Mouse (Mus musculus) hindbrain, embryonic 16.5 days (tissue): Measurements from ENCODE around the gene Eid1. TPM values are rescaled to one million over a fixed set of nuclear protein-coding genes. Genes with fewer than 3 reads are reported as not detected.

Experiments used
- ATAC-seq: fragments of 200-750 bp; cut with Nextera tagmentation; 2 replicates; pipeline ENCODE4 v1.8.0; 2017; ENCODE audit warnings: moderate TSS enrichment, moderate library complexity
- H3K27ac ChIP-seq: fragments of 300-500 bp; sonication (generic); 2 replicates; pipeline ENCODE4 v1.5.1; 2014; ENCODE audit warnings: low read depth, mild to moderate bottlenecking, control low read depth, low read length, moderate library complexity
- H3K27me3 ChIP-seq: fragments of 300-500 bp; sonication (generic); replicated peaks from 2 replicates; pipeline ENCODE4 v1.6.1; 2014; ENCODE audit warnings: low read length; ENCODE audit not compliant: control insufficient read depth, insufficient read depth
- H3K36me3 ChIP-seq: fragments of 300-500 bp; sonication (generic); 2 replicates; pipeline ENCODE4 v1.6.1; 2014; ENCODE audit warnings: mild to moderate bottlenecking, low read length, moderate library complexity, mixed read lengths; ENCODE audit not compliant: control insufficient read depth, insufficient read depth
- H3K4me1 ChIP-seq: fragments of 300-500 bp; sonication (generic); 2 replicates; pipeline ENCODE4 v1.6.1; 2014; ENCODE audit warnings: low read depth, low read length; ENCODE audit not compliant: control insufficient read depth, insufficient read depth
- H3K4me2 ChIP-seq: fragments of 300-500 bp; sonication (generic); 2 replicates; pipeline ENCODE4 v1.6.1; 2014; ENCODE audit warnings: mild to moderate bottlenecking, low read length, control low read depth, moderate library complexity
- H3K4me3 ChIP-seq: fragments of 300-500 bp; sonication (generic); 2 replicates; pipeline ENCODE4 v1.5.1; 2014; ENCODE audit warnings: mild to moderate bottlenecking, low read length, control low read depth, moderate library complexity
- H3K9ac ChIP-seq: fragments of 300-500 bp; sonication (generic); 2 replicates; pipeline ENCODE4 v1.6.1; 2014; ENCODE audit warnings: low read depth, mild to moderate bottlenecking, control low read depth, low read length, moderate library complexity
- H3K9me3 ChIP-seq: fragments of 300-500 bp; sonication (generic); 2 replicates; pipeline ENCODE4 v1.6.1; 2014; ENCODE audit warnings: mild to moderate bottlenecking, low read length, moderate library complexity; ENCODE audit not compliant: control insufficient read depth
- WGBS: fragments of 180-500 bp; shearing (Covaris S2); extraction: QIAGEN DNeasy Blood & Tissue Kit; methylation state at CpG from one replicate; pipeline ENCODE4 v1.1.7; 2014; 5-methylcytosine and 5-hydroxymethylcytosine counted together
- polyA plus RNA-seq: library from polyadenylated mRNA; unstranded; fragments of >200 nt; fragmentation: Nextera tagmentation; extraction: Ambion mirVana; gene quantifications from 2 replicates; pipeline ENCODE4 v1.2.1, GENCODE M21; 2015

The Eid1 gene
- polyA plus RNA-seq, 1 experiment from 2014 or later, result 390 TPM

- H3K27me3 ChIP-seq, result no peaks in the 10 kb centered on the region
- no peaks in the 10 kb centered on the region for H3K9me3 ChIP-seq
- H3K36me3 ChIP-seq, result no peaks in the 10 kb centered on the region
- peaks cover 8% of the 10 kb centered on the region; the same call in 1 of the 2 replicates for H3K4me1 ChIP-seq
- H3K27ac ChIP-seq, result no peak overlapping the region
- H3K4me3 ChIP-seq, result no peak overlapping the region
- H3K4me2 ChIP-seq, result no peak overlapping the region
- H3K9ac ChIP-seq, result no peak overlapping the region
- peak; percentile 58 for ATAC-seq
- 44% methylated on average over 5 of the region's 5 CpGs for WGBS
Observed at GRCm38 (mm10) chr2:125706510-125706921, 33.6 kb downstream of the Eid1 start.

- Histone ChIP-seq H3K27ac (no peak overlapping the region), H3K9ac (no peak overlapping the region), H3K4me1 (no peaks in the 10 kb centered on the region; the same call in 1 of the 2 replicates), H3K4me3 (no peak overlapping the region), H3K36me3 (no peaks in the 10 kb centered on the region), H3K27me3 (no peaks in the 10 kb centered on the region), H3K4me2 (no peak overlapping the region), H3K9me3 (no peaks in the 10 kb centered on the region)
- no peak for ATAC-seq
- WGBS, result 87% methylated on average over 8 of the region's 8 CpGs
Observed at GRCm38 (mm10) chr2:125716599-125716998, 43.7 kb downstream of the Eid1 start.

- H3K9ac ChIP-seq, result peak overlapping the region; percentile 77
- peak overlapping the region; percentile 100 for H3K4me2 ChIP-seq
- H3K4me1 ChIP-seq, result peaks cover 18% of the 10 kb centered on the region
- 0 out of 2 replicates have a peak, but pooled peaks cover 2% of the 10 kb centered on the region for H3K27me3 ChIP-seq
- no peaks in the 10 kb centered on the region for H3K9me3 ChIP-seq
- 0 out of 2 replicates have a peak overlapping the region, but pooled peaks have one; percentile 0 for H3K27ac ChIP-seq
- H3K36me3 ChIP-seq, result no peaks in the 10 kb centered on the region
- WGBS, result 1% methylated on average over 18 of the region's 18 CpGs
- peak overlapping the region; percentile 57 for H3K4me3 ChIP-seq
- peak; percentile 16 for ATAC-seq
Observed at GRCm38 (mm10) chr2:125723086-125723407, 50.2 kb downstream of the Eid1 start.

GRCm38 (mm10) chr2:125723408-125724085 is 50.7 kb downstream of the Eid1 start:
- H3K9me3 ChIP-seq, result no peaks in the 10 kb centered on the region
- peaks cover 18% of the 10 kb centered on the region for H3K4me1 ChIP-seq
- peak overlapping the region; percentile 77 for H3K9ac ChIP-seq
- WGBS, result under 1% methylated on average over 34 of the region's 34 CpGs
- peak overlapping the region; percentile 75 for H3K27ac ChIP-seq
- ATAC-seq, result peak; percentile 87
- peak overlapping the region; percentile 57 for H3K4me3 ChIP-seq
- H3K36me3 ChIP-seq, result no peaks in the 10 kb centered on the region
- H3K4me2 ChIP-seq, result peak overlapping the region; percentile 100
- 0 out of 2 replicates have a peak, but pooled peaks cover 4% of the 10 kb centered on the region for H3K27me3 ChIP-seq

- Histone ChIP-seq H3K4me3 (peak within 1 kb of the TSS; percentile 57), H3K27me3 (0 out of 2 replicates have a peak, but pooled peaks cover 4% of the 10 kb centered on the region), H3K9me3 (no peaks in the 10 kb centered on the region), H3K4me1 (peaks cover 18% of the 10 kb centered on the region), H3K36me3 (no peaks in the 10 kb centered on the region), H3K4me2 (peak within 1 kb of the TSS; percentile 100), H3K9ac (peak within 1 kb of the TSS; percentile 77), H3K27ac (peak within 1 kb of the TSS; percentile 75)
- peak; percentile 88 for ATAC-seq
- under 1% methylated on average over 15 of the region's 15 CpGs for WGBS
Observed at GRCm38 (mm10) chr2:125724086-125724430, 51.2 kb downstream of the Eid1 start, which contains the start of gene Shc4. Shc4 (minus strand) TSS chr2:125724148.

Other genes with a start within 250 kb of the Eid1 start
- 0.08 and 0.10 TPM in 2 replicates for gene Gm9913, start 168.0 kb upstream of the Eid1 start, polyA plus RNA-seq
- gene Fbn1, start 165.1 kb upstream of the Eid1 start, polyA plus RNA-seq, result 2.1 and 3.6 TPM in 2 replicates
- gene Cep152, start 48.0 kb upstream of the Eid1 start, polyA plus RNA-seq, result 2.4 and 3.0 TPM in 2 replicates
- 4.3 and 5.0 TPM in 2 replicates for gene Shc4, start 51.1 kb downstream of the Eid1 start, polyA plus RNA-seq
- gene Secisbp2l, start 109.8 kb downstream of the Eid1 start, polyA plus RNA-seq, result 23.9 and 28.6 TPM in 2 replicates
- gene Galk2, start 186.0 kb downstream of the Eid1 start, polyA plus RNA-seq, result 32.3 and 35.1 TPM in 2 replicates
- 57.7 and 58.3 TPM in 2 replicates for gene Cops2, start 186.0 kb downstream of the Eid1 start, polyA plus RNA-seq